8 mouse cellular contexts compared by ENCODE assay signal in genomic region chr17:10394855-10395254, GRCm38 (mm10).
A peak's percentile ranks its signal among the peaks of the same experiment; 100 is the strongest.
DNase-seq lines count a peak whose midpoint lies in the region; ATAC-seq lines count a peak whose summit lies in the region.

No protein-coding gene starts in this region.

- peak overlapping the region; percentile 75 for H3K27ac ChIP-seq in hindbrain, embryonic 13.5 days
- H3K27ac ChIP-seq in hindbrain, embryonic 12.5 days: no peak overlapping the region
- 0 out of 2 replicates have a peak overlapping the region, but pooled peaks have one; percentile 16 for H3K27ac ChIP-seq in embryonic facial prominence, embryonic 10.5 days (replicated peaks)

- H3K4me1 ChIP-seq in hindbrain, embryonic 13.5 days (replicated peaks): peaks cover 54% of the 10 kb centered on the region
- H3K4me1 ChIP-seq in hindbrain, embryonic 12.5 days: peaks cover 43% of the 10 kb centered on the region
- peaks cover 48% of the 10 kb centered on the region for H3K4me1 ChIP-seq in embryonic facial prominence, embryonic 10.5 days

- no peak overlapping the region for H3K4me3 ChIP-seq in hindbrain, embryonic 13.5 days
- no peak overlapping the region for H3K4me3 ChIP-seq in hindbrain, embryonic 12.5 days
- H3K4me3 ChIP-seq in embryonic facial prominence, embryonic 10.5 days: no peak overlapping the region

- DNase-seq in embryonic facial prominence, embryonic 10.5 days (ENCODE audit: low spot score): no peak
- peak; percentile 64 to 78 for DNase-seq in left cerebral cortex, postnatal 10 days (ENCODE audit: extremely low spot score in 1 of 2, low spot score in 2 of 2)
- DNase-seq in right cerebral cortex, postnatal 25 days: peak; percentile 55
- no peak for DNase-seq in T-cell, adult 2 months (ENCODE audit: low spot score)
- DNase-seq in lung, postnatal 25 days (ENCODE audit: low spot score): no peak
- DNase-seq in kidney, postnatal 25 days: no peak

- intact Hi-C loops in left cerebral cortex, postnatal 10 days (cut with DNase I): loop anchor here (5.0 kb wide), 2 partner anchors 58 to 68 kb away; no protein-coding TSS in a partner anchor

- H3K36me3 ChIP-seq in hindbrain, embryonic 13.5 days: no peaks in the 10 kb centered on the region
- H3K36me3 ChIP-seq in hindbrain, embryonic 12.5 days: no peaks in the 10 kb centered on the region
- no peaks in the 10 kb centered on the region for H3K36me3 ChIP-seq in embryonic facial prominence, embryonic 10.5 days (replicated peaks)

- H3K4me2 ChIP-seq in hindbrain, embryonic 13.5 days: no peak overlapping the region
- H3K4me2 ChIP-seq in hindbrain, embryonic 12.5 days (replicated peaks): no peak overlapping the region

- H3K27me3 ChIP-seq in hindbrain, embryonic 13.5 days: no peaks in the 10 kb centered on the region
- H3K27me3 ChIP-seq in hindbrain, embryonic 12.5 days: no peaks in the 10 kb centered on the region
- H3K27me3 ChIP-seq in embryonic facial prominence, embryonic 10.5 days (replicated peaks; ENCODE audit: low read depth, poor library complexity, severe bottlenecking): peaks cover 12% of the 10 kb centered on the region; the same call in 1 of the 2 replicates

- 35% methylated on average over 8 of the region's 8 CpGs for WGBS in hindbrain, embryonic 13.5 days
- 37% methylated on average over 8 of the region's 8 CpGs for WGBS in hindbrain, embryonic 12.5 days
- WGBS in embryonic facial prominence, embryonic 10.5 days: 48% methylated on average over 8 of the region's 8 CpGs

- H3K9me3 ChIP-seq in hindbrain, embryonic 13.5 days: no peaks in the 10 kb centered on the region
- H3K9me3 ChIP-seq in hindbrain, embryonic 12.5 days (replicated peaks): no peaks in the 10 kb centered on the region
- H3K9me3 ChIP-seq in embryonic facial prominence, embryonic 10.5 days: no peaks in the 10 kb centered on the region

- peak; percentile 79 for ATAC-seq in hindbrain, embryonic 13.5 days (ENCODE audit: low FRiP score)
- no peak for ATAC-seq in hindbrain, embryonic 12.5 days (ENCODE audit: low FRiP score)

- H3K9ac ChIP-seq in hindbrain, embryonic 13.5 days: no peak overlapping the region
- H3K9ac ChIP-seq in hindbrain, embryonic 12.5 days: no peak overlapping the region

Comparison
In these comparisons a context has a peak if more than half of its experiments do, and no peak if none do; other contexts are left out.
1. DNase-seq: peak in left cerebral cortex, postnatal 10 days (2 of 2) and right cerebral cortex, postnatal 25 days (single experiment); none in embryonic facial prominence, embryonic 10.5 days (single experiment), T-cell, adult 2 months (single experiment), lung, postnatal 25 days (single experiment) and kidney, postnatal 25 days (0 of 2).